Mouse (Mus musculus) kidney, postnatal 0 days (tissue): ENCODE data around the gene Nqo2. TPM values are rescaled to one million over a fixed set of nuclear protein-coding genes. Genes with fewer than 3 reads are reported as not detected.

Experiments
- ATAC-seq: fragments of 200-750 bp; cut with Nextera tagmentation; replicated peaks from 2 replicates; pipeline ENCODE4 v1.8.0; 2017; ENCODE audit warnings: low read depth, moderate number of reproducible peaks, moderate TSS enrichment, moderate library complexity; ENCODE audit not compliant: low FRiP score
- DNase-seq: peaks from one replicate; pipeline ENCODE4 v3.0.0-alpha.2; 2016; ENCODE audit warnings: low spot score
- H3K27ac ChIP-seq: fragments of 300-500 bp; sonication (generic); 2 replicates; pipeline ENCODE4 v1.5.1; 2014; ENCODE audit warnings: mild to moderate bottlenecking
- H3K27me3 ChIP-seq: fragments of 300-500 bp; sonication (generic); 2 replicates; pipeline ENCODE4 v1.6.1; 2014; ENCODE audit warnings: low read length, mixed read lengths; ENCODE audit not compliant: insufficient read depth
- H3K36me3 ChIP-seq: fragments of 300-500 bp; sonication (generic); 2 replicates; pipeline ENCODE4 v1.6.1; 2014; ENCODE audit warnings: low read length, mixed read lengths; ENCODE audit not compliant: insufficient read depth
- H3K4me1 ChIP-seq: fragments of 300-500 bp; sonication (generic); replicated peaks from 2 replicates; pipeline ENCODE4 v1.6.1; 2014; ENCODE audit warnings: antibody characterized with exemption, low read length, mixed read lengths; ENCODE audit not compliant: insufficient read depth
- H3K4me2 ChIP-seq: fragments of 300-500 bp; sonication (generic); 2 replicates; pipeline ENCODE4 v1.6.1; 2014; ENCODE audit warnings: mild to moderate bottlenecking, low read length, moderate library complexity, mixed read lengths
- H3K4me3 ChIP-seq: fragments of 300-500 bp; sonication (generic); replicated peaks from 2 replicates; pipeline ENCODE4 v1.5.1; 2014; ENCODE audit warnings: low read depth, low read length
- H3K9ac ChIP-seq: fragments of 300-500 bp; sonication (generic); 2 replicates; pipeline ENCODE4 v1.6.1; 2014; ENCODE audit warnings: low read depth, low read length
- H3K9me3 ChIP-seq: fragments of 300-500 bp; sonication (generic); replicated peaks from 2 replicates; pipeline ENCODE4 v1.6.1; 2016; ENCODE audit warnings: low read length, inconsistent platforms, mixed read lengths
- CTCF ChIP-seq: IDR thresholded peaks from 2 replicates; pipeline ENCODE4 v1.5.1; 2016; ENCODE audit warnings: antibody characterized with exemption, low read depth, mild to moderate bottlenecking, moderate library complexity
- WGBS: fragments of 180-500 bp; shearing (Covaris S2); extraction: QIAGEN DNeasy Blood & Tissue Kit; methylation state at CpG from one replicate; pipeline ENCODE4 v1.1.7; 2014; 5-methylcytosine and 5-hydroxymethylcytosine counted together
- polyA plus RNA-seq: library from polyadenylated mRNA; unstranded; fragments of >200 nt; fragmentation: Nextera tagmentation; extraction: Ambion mirVana; gene quantifications from 2 replicates; pipeline ENCODE4 v1.2.1, GENCODE M21; 2015

Gene Nqo2
- polyA plus RNA-seq, 1 experiment from 2014 or later, result 22.5 TPM

GRCm38 (mm10) chr13:33966574-33966973, 2.1 kb downstream of the Nqo2 start:
- no peaks in the 10 kb centered on the region for H3K9me3 ChIP-seq
- H3K4me3 ChIP-seq, result no peak overlapping the region
- H3K9ac ChIP-seq, result no peak overlapping the region
- H3K27me3 ChIP-seq, result no peaks in the 10 kb centered on the region
- H3K4me2 ChIP-seq, result no peak overlapping the region
- no peak for DNase-seq
- H3K36me3 ChIP-seq, result no peaks in the 10 kb centered on the region
- H3K27ac ChIP-seq, result no peak overlapping the region
- no peak for TF ChIP-seq CTCF
- H3K4me1 ChIP-seq, result peaks cover 4% of the 10 kb centered on the region; the same call in 1 of the 2 replicates
- no peak for ATAC-seq

GRCm38 (mm10) chr13:33989625-33990024, 25.1 kb downstream of the Nqo2 start:
- ATAC-seq (no peak), DNase-seq (no peak)
- no peaks in the 10 kb centered on the region for H3K4me1 ChIP-seq
- H3K9ac ChIP-seq, result no peak overlapping the region
- H3K4me3 ChIP-seq, result no peak overlapping the region
- no peak for TF ChIP-seq CTCF
- H3K27me3 ChIP-seq, result no peaks in the 10 kb centered on the region
- H3K9me3 ChIP-seq, result no peaks in the 10 kb centered on the region
- 86% methylated on average over 5 of the region's 5 CpGs for WGBS
- no peak overlapping the region for H3K27ac ChIP-seq
- peaks cover 9% of the 10 kb centered on the region for H3K36me3 ChIP-seq
- no peak overlapping the region for H3K4me2 ChIP-seq

- Histone ChIP-seq H3K27me3 (no peaks in the 10 kb centered on the region), H3K9ac (no peak overlapping the region), H3K4me3 (no peak overlapping the region), H3K27ac (no peak overlapping the region), H3K4me1 (no peaks in the 10 kb centered on the region), H3K4me2 (no peak overlapping the region), H3K9me3 (no peaks in the 10 kb centered on the region), H3K36me3 (0 out of 2 replicates have a peak, but pooled peaks cover 4% of the 10 kb centered on the region)
- WGBS, result 29% methylated on average over 1 of the region's 1 CpGs
- TF ChIP-seq CTCF, result peak; percentile 96
- ATAC-seq, result peak; percentile 57
- peak; percentile 93 for DNase-seq
Measured at GRCm38 (mm10) chr13:33995197-33995596, 30.7 kb downstream of the Nqo2 start.

DNA sequence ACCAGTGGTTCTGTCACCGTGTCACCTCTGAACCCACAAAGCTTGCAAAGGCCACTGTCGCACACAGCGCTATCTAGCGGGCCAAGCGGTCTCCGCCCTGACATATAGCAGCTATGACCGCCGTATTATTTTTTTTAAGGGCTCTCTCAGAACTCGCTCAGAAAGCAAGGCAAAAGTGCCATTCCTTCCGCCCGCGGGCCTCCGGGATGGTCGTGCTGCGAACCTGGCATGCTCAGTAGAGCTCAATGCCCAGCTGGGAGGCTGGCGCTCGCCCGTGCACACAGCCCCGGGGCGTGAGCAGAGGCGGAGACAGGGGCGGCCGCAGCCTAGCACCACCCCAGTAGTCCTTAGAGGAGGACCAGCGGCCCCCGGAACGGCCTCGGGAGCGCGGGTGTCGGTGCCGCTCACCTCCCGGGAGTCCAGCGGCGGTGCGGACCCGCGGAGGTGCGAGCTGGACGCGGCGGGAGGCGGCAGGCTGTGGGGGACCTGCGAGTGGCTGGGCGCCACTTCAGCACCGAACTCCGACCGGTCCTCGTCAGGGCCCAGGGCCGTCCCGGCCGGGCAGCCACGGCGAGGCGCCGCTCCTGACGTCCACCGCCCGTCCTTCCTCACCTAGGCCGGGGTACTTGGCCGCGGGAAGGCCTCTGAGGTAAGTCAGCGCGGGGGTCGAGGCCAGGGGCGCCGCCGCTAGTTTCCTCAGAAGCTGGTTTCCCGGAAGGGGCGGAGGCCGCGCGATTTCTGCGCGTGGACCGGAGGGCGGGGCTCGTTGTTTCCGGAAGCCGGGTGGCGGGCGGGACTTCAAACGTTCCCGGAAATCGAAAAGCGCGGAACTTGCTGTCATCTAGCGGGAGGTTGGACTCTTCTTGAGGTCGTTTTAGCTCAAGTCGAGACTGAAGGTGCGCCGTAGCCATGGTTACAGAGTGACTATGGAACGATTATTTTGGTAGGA, 37.8 kb downstream of the Nqo2 start, which contains the start of the genes Ripk1 and Serpinb6a:
Gene Ripk1 (plus strand): TSS at position 306 of the 949 bp plus-strand sequence.
Gene Serpinb6a (minus strand): TSS at position 737 of the 949 bp plus-strand sequence.
- peak; percentile 97 for ATAC-seq
- no peaks in the 10 kb centered on the region for H3K27me3 ChIP-seq
- peak within 1 kb of the TSS; percentile 94 for H3K9ac ChIP-seq
- H3K4me2 ChIP-seq, result peak within 1 kb of the TSS; percentile 87
- TF ChIP-seq CTCF, result peak; percentile 58
- no peaks in the 10 kb centered on the region for H3K9me3 ChIP-seq
- H3K4me1 ChIP-seq, result peaks cover 2% of the 10 kb centered on the region; the same call in 1 of the 2 replicates
- H3K36me3 ChIP-seq, result no peaks in the 10 kb centered on the region
- peak; percentile 95 for DNase-seq
- H3K4me3 ChIP-seq, result peak within 1 kb of the TSS; percentile 95
- peak within 1 kb of the TSS; percentile 98 for H3K27ac ChIP-seq
- under 1% methylated on average over 92 of the region's 92 CpGs for WGBS

DNA sequence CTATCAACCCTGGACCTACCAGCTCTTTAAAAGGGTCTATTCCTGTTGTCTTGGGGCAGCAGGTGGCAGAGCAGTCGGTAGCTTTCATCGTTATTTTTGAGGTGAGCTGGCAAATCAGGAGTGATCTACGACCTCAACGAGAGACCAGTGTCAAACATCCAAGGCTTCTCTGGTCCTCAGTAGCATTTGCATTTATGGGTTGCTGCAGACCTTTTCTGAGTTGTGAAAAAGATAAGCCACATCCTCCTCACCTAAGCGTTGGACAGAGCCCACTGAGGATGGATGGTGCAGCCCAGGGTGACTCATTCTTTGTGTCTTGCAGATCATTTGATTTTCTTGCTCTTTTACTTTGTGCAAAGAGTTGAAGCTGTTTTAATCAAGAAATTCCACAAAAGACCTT, 38.6 kb downstream of the Nqo2 start:
- H3K27ac ChIP-seq, result no peak overlapping the region
- H3K4me2 ChIP-seq, result peak overlapping the region; percentile 87
- peak overlapping the region; percentile 94 for H3K9ac ChIP-seq
- no peaks in the 10 kb centered on the region for H3K27me3 ChIP-seq
- 4% methylated on average over 5 of the region's 5 CpGs for WGBS
- no peak for TF ChIP-seq CTCF
- peak overlapping the region; percentile 95 for H3K4me3 ChIP-seq
- ATAC-seq (no peak), DNase-seq (no peak)
- H3K36me3 ChIP-seq, result no peaks in the 10 kb centered on the region
- no peaks in the 10 kb centered on the region for H3K9me3 ChIP-seq
- peaks cover 3% of the 10 kb centered on the region; the same call in 1 of the 2 replicates for H3K4me1 ChIP-seq

- Histone ChIP-seq H3K36me3 (0 out of 2 replicates have a peak, but pooled peaks cover 9% of the 10 kb centered on the region), H3K9ac (no peak overlapping the region), H3K4me3 (no peak overlapping the region), H3K27me3 (no peaks in the 10 kb centered on the region), H3K9me3 (no peaks in the 10 kb centered on the region), H3K4me2 (no peak overlapping the region), H3K4me1 (peaks cover 3% of the 10 kb centered on the region; the same call in 1 of the 2 replicates), H3K27ac (no peak overlapping the region)
- WGBS, result 59% methylated on average over 2 of the region's 2 CpGs
- no peak for TF ChIP-seq CTCF
- DNase-seq (no peak), ATAC-seq (no peak)
Measured at GRCm38 (mm10) chr13:34007234-34007633, 42.7 kb downstream of the Nqo2 start.
